Mouse (Mus musculus) hindbrain, embryonic 16.5 days (tissue): ENCODE results near the gene Tmprss12. TPM values are rescaled to one million over a fixed set of nuclear protein-coding genes. Genes with fewer than 3 reads are reported as not detected.
"Not testable (repeated sequence)": the region's sequence is repeated elsewhere in the genome, so short reads cannot be mapped to it uniquely, and the experiment has no call there.

Source experiments
- ATAC-seq: fragments of 200-750 bp; cut with Nextera tagmentation; 2 replicates; pipeline ENCODE4 v1.8.0; 2017; ENCODE audit warnings: moderate TSS enrichment, moderate library complexity
- H3K27ac ChIP-seq: fragments of 300-500 bp; sonication (generic); 2 replicates; pipeline ENCODE4 v1.5.1; 2014; ENCODE audit warnings: low read depth, mild to moderate bottlenecking, control low read depth, low read length, moderate library complexity
- H3K27me3 ChIP-seq: fragments of 300-500 bp; sonication (generic); replicated peaks from 2 replicates; pipeline ENCODE4 v1.6.1; 2014; ENCODE audit warnings: low read length; ENCODE audit not compliant: control insufficient read depth, insufficient read depth
- H3K36me3 ChIP-seq: fragments of 300-500 bp; sonication (generic); 2 replicates; pipeline ENCODE4 v1.6.1; 2014; ENCODE audit warnings: mild to moderate bottlenecking, low read length, moderate library complexity, mixed read lengths; ENCODE audit not compliant: control insufficient read depth, insufficient read depth
- H3K4me1 ChIP-seq: fragments of 300-500 bp; sonication (generic); 2 replicates; pipeline ENCODE4 v1.6.1; 2014; ENCODE audit warnings: low read depth, low read length; ENCODE audit not compliant: control insufficient read depth, insufficient read depth
- H3K4me2 ChIP-seq: fragments of 300-500 bp; sonication (generic); 2 replicates; pipeline ENCODE4 v1.6.1; 2014; ENCODE audit warnings: mild to moderate bottlenecking, low read length, control low read depth, moderate library complexity
- H3K4me3 ChIP-seq: fragments of 300-500 bp; sonication (generic); 2 replicates; pipeline ENCODE4 v1.5.1; 2014; ENCODE audit warnings: mild to moderate bottlenecking, low read length, control low read depth, moderate library complexity
- H3K9ac ChIP-seq: fragments of 300-500 bp; sonication (generic); 2 replicates; pipeline ENCODE4 v1.6.1; 2014; ENCODE audit warnings: low read depth, mild to moderate bottlenecking, control low read depth, low read length, moderate library complexity
- H3K9me3 ChIP-seq: fragments of 300-500 bp; sonication (generic); 2 replicates; pipeline ENCODE4 v1.6.1; 2014; ENCODE audit warnings: mild to moderate bottlenecking, low read length, moderate library complexity; ENCODE audit not compliant: control insufficient read depth
- WGBS: fragments of 180-500 bp; shearing (Covaris S2); extraction: QIAGEN DNeasy Blood & Tissue Kit; methylation state at CpG from one replicate; pipeline ENCODE4 v1.1.7; 2014; 5-methylcytosine and 5-hydroxymethylcytosine counted together
- polyA plus RNA-seq: library from polyadenylated mRNA; unstranded; fragments of >200 nt; fragmentation: Nextera tagmentation; extraction: Ambion mirVana; gene quantifications from 2 replicates; pipeline ENCODE4 v1.2.1, GENCODE M21; 2015

Tmprss12 gene
- polyA plus RNA-seq, 1 experiment from 2014 or later: not detected

- H3K27ac ChIP-seq, H3K4me3 ChIP-seq, ATAC-seq, H3K27me3 ChIP-seq, H3K4me2 ChIP-seq, H3K4me1 ChIP-seq, H3K9me3 ChIP-seq, H3K36me3 ChIP-seq, H3K9ac ChIP-seq: not testable (repeated sequence)
- 27% methylated on average over 7 of the region's 7 CpGs for WGBS
Observed at GRCm38 (mm10) chr15:100270609-100271008, 10.0 kb upstream of the Tmprss12 start.

DNA sequence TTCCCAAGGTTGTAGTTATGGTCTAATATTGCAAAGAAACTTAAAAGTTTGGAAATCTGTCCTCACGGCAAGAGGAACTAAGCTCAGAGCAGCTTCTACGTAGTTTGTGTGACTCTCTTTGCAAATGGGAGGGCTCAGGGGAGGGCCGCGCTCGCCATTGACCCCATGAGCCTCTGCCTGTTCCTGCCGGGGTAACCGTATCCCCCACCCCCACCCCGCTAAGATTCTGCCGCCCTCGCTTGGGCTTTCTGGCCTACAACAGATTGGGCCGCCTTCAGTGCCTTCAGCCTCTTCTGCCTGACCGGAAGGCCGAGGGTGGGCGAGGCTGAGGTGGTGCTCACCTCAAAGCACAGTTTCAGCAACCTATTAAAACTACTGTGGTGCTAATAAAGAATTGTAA is 9.2 kb upstream of the Tmprss12 start:
- WGBS: 62% methylated on average over 14 of the region's 14 CpGs
- H3K9me3 ChIP-seq: no peaks in the 10 kb centered on the region; the same call in 1 of the 2 replicates

DNA sequence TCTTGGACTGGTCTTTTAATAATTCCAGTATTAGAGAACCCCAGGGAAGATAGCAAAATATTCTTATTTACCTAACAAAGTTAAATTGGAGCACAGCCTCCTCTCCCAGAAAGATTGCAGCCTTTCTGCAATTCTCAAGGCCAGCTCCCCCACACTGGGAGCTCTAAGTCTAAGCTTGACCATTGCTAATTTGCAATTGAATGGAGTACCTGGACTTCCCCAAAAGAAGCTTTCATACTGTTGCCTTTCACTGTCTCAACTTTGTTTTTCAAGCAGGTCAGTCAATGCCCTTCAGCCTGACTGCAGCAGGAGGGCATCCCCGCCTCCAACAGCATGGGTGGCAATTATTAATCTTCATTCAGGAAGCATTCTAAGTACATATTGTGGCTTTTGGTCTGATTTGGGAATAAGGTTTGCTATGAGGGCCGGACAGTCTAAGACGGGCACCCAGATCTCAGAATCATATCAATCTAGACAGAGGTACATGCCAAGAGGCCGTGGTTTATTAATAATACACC is 6.8 kb upstream of the Tmprss12 start:
- ATAC-seq, H3K27me3 ChIP-seq, H3K4me3 ChIP-seq, H3K36me3 ChIP-seq, H3K4me1 ChIP-seq, H3K9ac ChIP-seq, H3K4me2 ChIP-seq, H3K9me3 ChIP-seq, H3K27ac ChIP-seq: not testable (repeated sequence)
- WGBS: 82% methylated on average over 4 of the region's 4 CpGs

More for the DNA sequence above, 9.2 kb upstream of the Tmprss12 start:
- no peaks in the 10 kb centered on the region for H3K36me3 ChIP-seq
- no peak overlapping the region for H3K4me2 ChIP-seq
- no peak for ATAC-seq
- no peak overlapping the region for H3K9ac ChIP-seq
- no peak overlapping the region for H3K27ac ChIP-seq
- no peaks in the 10 kb centered on the region for H3K4me1 ChIP-seq
- H3K4me3 ChIP-seq: no peak overlapping the region
- no peaks in the 10 kb centered on the region for H3K27me3 ChIP-seq

- H3K4me1 ChIP-seq: no peaks in the 10 kb centered on the region
- H3K4me2 ChIP-seq: no peak overlapping the region
- ATAC-seq: no peak
- H3K36me3 ChIP-seq: no peaks in the 10 kb centered on the region
- H3K4me3 ChIP-seq: no peak overlapping the region
- 87% methylated on average over 7 of the region's 7 CpGs for WGBS
- H3K27me3 ChIP-seq: no peaks in the 10 kb centered on the region
- no peak overlapping the region for H3K9ac ChIP-seq
- no peak overlapping the region for H3K27ac ChIP-seq
- H3K9me3 ChIP-seq: no peaks in the 10 kb centered on the region; the same call in 1 of the 2 replicates
Observed at GRCm38 (mm10) chr15:100274790-100275559, 5.7 kb upstream of the Tmprss12 start.

DNA sequence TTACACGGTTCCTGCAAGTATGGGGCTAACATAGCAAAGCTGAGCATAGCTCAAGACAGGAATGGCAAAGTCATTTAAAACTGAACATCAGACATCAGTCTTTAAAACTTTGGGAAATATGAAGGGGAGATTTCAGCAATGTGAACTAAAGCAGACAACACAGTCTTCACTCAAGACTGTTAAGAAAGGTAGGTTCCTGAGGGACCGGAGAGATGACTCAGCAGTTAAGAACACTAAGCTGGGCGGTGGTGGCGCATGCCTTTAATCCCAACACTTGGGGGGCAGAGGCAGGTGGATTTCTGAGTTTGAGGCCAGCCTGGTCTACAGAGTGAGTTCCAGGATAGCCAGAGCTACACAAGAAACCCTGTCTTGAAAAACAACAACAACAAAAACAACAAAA is 4.2 kb upstream of the Tmprss12 start:
- Histone ChIP-seq H3K9ac (no peak overlapping the region), H3K4me2 (no peak overlapping the region), H3K36me3 (no peaks in the 10 kb centered on the region), H3K4me3 (no peak overlapping the region), H3K4me1 (no peaks in the 10 kb centered on the region), H3K27ac (no peak overlapping the region), H3K27me3 (no peaks in the 10 kb centered on the region), H3K9me3 (no peaks in the 10 kb centered on the region; the same call in 1 of the 2 replicates)
- ATAC-seq: no peak
- 97% methylated on average over 4 of the region's 4 CpGs for WGBS

- no peak for ATAC-seq
- no peaks in the 10 kb centered on the region for H3K27me3 ChIP-seq
- H3K27ac ChIP-seq: no peak overlapping the region
- no peak overlapping the region for H3K4me2 ChIP-seq
- H3K36me3 ChIP-seq: no peaks in the 10 kb centered on the region
- H3K9me3 ChIP-seq: no peaks in the 10 kb centered on the region; the same call in 1 of the 2 replicates
- H3K9ac ChIP-seq: no peak overlapping the region
- H3K4me1 ChIP-seq: no peaks in the 10 kb centered on the region
- WGBS: 86% methylated on average over 3 of the region's 3 CpGs
- no peak overlapping the region for H3K4me3 ChIP-seq
Observed at GRCm38 (mm10) chr15:100277586-100277985, 3.1 kb upstream of the Tmprss12 start.

DNA sequence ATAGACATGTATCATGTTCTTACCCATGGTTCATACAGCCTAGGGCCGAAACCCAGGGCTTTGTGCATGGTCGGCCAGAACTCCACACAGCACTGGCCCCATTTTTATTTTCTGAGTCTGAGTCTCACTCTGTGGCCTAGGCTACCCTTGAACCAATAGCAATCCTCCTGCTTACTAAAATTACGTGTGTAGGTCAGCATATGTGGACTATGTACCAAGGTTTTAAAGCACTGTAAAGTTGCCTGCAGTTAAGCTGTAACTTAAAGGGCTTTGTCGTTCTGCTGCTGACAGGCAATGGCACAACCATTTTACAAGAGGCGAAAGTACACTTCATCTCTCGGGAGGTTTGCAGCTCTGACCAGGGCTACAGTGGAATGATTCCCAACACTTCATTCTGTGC is 8.3 kb downstream of the Tmprss12 start:
- Histone ChIP-seq H3K27ac (no peak overlapping the region), H3K9me3 (no peaks in the 10 kb centered on the region), H3K4me3 (no peak overlapping the region), H3K36me3 (no peaks in the 10 kb centered on the region), H3K4me2 (no peak overlapping the region), H3K27me3 (no peaks in the 10 kb centered on the region), H3K4me1 (no peaks in the 10 kb centered on the region), H3K9ac (no peak overlapping the region)
- WGBS: 96% methylated on average over 6 of the region's 6 CpGs
- no peak for ATAC-seq

DNA sequence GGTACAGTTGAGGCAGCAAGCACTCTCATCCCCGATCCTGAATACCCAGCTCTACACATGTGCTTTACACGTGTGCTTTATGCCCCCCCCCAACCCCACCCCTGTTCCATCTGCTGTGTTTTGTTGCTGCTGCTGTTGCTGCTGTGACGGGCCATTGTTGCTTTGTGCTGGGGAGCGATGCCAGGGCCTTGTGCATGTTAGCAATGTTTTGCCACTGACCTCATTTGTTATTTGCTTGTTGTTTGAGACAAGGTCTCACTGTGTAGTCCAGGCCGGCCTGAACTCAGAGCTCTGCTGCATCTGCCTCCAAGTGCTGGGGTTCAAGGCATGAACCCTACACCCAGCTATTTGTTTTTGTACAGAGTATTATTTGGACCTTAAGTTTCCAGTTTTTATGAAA is 10.2 kb downstream of the Tmprss12 start:
- H3K4me2 ChIP-seq: no peak overlapping the region
- ATAC-seq: no peak
- WGBS: 66% methylated on average over 5 of the region's 5 CpGs
- no peaks in the 10 kb centered on the region for H3K4me1 ChIP-seq
- no peaks in the 10 kb centered on the region for H3K27me3 ChIP-seq
- H3K9ac ChIP-seq: no peak overlapping the region
- no peak overlapping the region for H3K4me3 ChIP-seq
- H3K9me3 ChIP-seq: no peaks in the 10 kb centered on the region
- H3K27ac ChIP-seq: no peak overlapping the region
- no peaks in the 10 kb centered on the region for H3K36me3 ChIP-seq

DNA sequence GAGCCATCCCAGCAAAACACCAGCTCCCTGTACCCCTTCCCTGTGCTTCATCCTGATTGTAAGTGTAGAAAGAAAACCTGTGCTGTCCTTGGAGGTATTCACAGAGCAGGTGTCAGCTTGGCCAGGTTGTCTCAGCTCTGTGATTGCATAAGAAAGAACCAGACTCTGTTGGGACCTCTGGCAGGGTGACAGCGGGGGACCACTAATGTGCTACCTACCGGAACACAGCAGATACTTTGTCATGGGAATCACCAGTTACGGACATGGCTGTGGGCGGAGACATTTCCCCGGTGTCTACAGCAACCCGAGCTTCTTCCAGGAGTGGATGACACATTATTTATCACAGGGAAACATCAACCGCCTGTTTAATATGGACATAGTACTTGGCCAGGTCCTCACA is 11.7 kb downstream of the Tmprss12 start:
- Histone ChIP-seq H3K27ac (no peak overlapping the region), H3K4me3 (no peak overlapping the region), H3K27me3 (no peaks in the 10 kb centered on the region), H3K9me3 (no peaks in the 10 kb centered on the region), H3K4me2 (no peak overlapping the region), H3K9ac (no peak overlapping the region), H3K4me1 (no peaks in the 10 kb centered on the region), H3K36me3 (no peaks in the 10 kb centered on the region)
- no peak for ATAC-seq
- 68% methylated on average over 7 of the region's 7 CpGs for whole genome bisulfite sequencing
